In genomic region chr16:55504274-55504673, GRCm38 (mm10) we compare ENCODE assay signal across 27 mouse cellular contexts.
DNase-seq lines count a peak whose midpoint lies in the region; ATAC-seq lines count a peak whose summit lies in the region.
"Had no signal": no experiment of that assay in that cellular context is flagged by ENCODE, and none has a peak within 500 bp of the region (broad histone marks: within the 10 kb centered on the region; RNA-seq: fewer than 3 reads in every experiment).

No protein-coding gene starts in this region.

- H3K9ac ChIP-seq in kidney, embryonic 16.5 days (replicated peaks; ENCODE audit: low read length) = no peak overlapping the region
- no peak overlapping the region for H3K9ac ChIP-seq in stomach, embryonic 15.5 days
- H3K9ac ChIP-seq: heart, embryonic 15.5 days; limb, embryonic 12.5 days; liver, embryonic 15.5 days; lung, embryonic 15.5 days; neural tube, embryonic 12.5 days had no signal

- H3K4me1 ChIP-seq in kidney, embryonic 16.5 days (ENCODE audit: insufficient read depth, low read length) = no peaks in the 10 kb centered on the region
- 0 out of 2 replicates have a peak, but pooled peaks cover 2% of the 10 kb centered on the region for H3K4me1 ChIP-seq in brown adipose tissue, adult 24 weeks (ENCODE audit: control insufficient read depth, insufficient read depth, insufficient read length, low read length)
- H3K4me1 ChIP-seq in stomach, embryonic 15.5 days = no peaks in the 10 kb centered on the region
- H3K4me1 ChIP-seq: heart, embryonic 10.5 days; heart, embryonic 15.5 days; limb, embryonic 12.5 days; liver, embryonic 15.5 days; neural tube, embryonic 12.5 days had no signal

- H3K27me3 ChIP-seq in kidney, embryonic 16.5 days (ENCODE audit: insufficient read depth, low read length) = no peaks in the 10 kb centered on the region
- H3K27me3 ChIP-seq in stomach, embryonic 15.5 days (replicated peaks) = no peaks in the 10 kb centered on the region
- H3K27me3 ChIP-seq: heart, embryonic 15.5 days; limb, embryonic 12.5 days; liver, embryonic 15.5 days; lung, embryonic 15.5 days; neural tube, embryonic 12.5 days had no signal

- no peaks in the 10 kb centered on the region for H3K9me3 ChIP-seq in kidney, embryonic 16.5 days (ENCODE audit: low read length)
- H3K9me3 ChIP-seq in stomach, embryonic 15.5 days = no peaks in the 10 kb centered on the region
- H3K9me3 ChIP-seq: heart, embryonic 10.5 days; heart, embryonic 15.5 days; limb, embryonic 12.5 days; liver, embryonic 15.5 days; lung, embryonic 15.5 days; neural tube, embryonic 12.5 days had no signal

- WGBS in kidney, embryonic 16.5 days = 46% methylated on average over 3 of the region's 3 CpGs
- 39% methylated on average over 3 of the region's 3 CpGs for WGBS in stomach, embryonic 15.5 days

- H3K27ac ChIP-seq in kidney, embryonic 16.5 days (ENCODE audit: low read length) = no peak overlapping the region
- H3K27ac ChIP-seq in brown adipose tissue, adult 24 weeks (replicated peaks; ENCODE audit: low read depth, low read length) = peak overlapping the region; percentile 54; the same call in 1 of the 2 replicates
- H3K27ac ChIP-seq in stomach, embryonic 15.5 days = peak overlapping the region; percentile 38
- H3K27ac ChIP-seq: left cerebral cortex, adult 2 months; limb, embryonic 12.5 days; liver, embryonic 15.5 days; lung, embryonic 15.5 days; macrophage; neural tube, embryonic 12.5 days had no signal

- ATAC-seq in kidney, embryonic 16.5 days (ENCODE audit: low FRiP score, low TSS enrichment) = peak; percentile 65; the same call in 1 of the 2 replicates
- peak; percentile 56 for ATAC-seq in stomach, embryonic 15.5 days (ENCODE audit: insufficient read depth, low FRiP score, low read depth)
- ATAC-seq: activated CD4-positive, CD25-positive, alpha-beta regulatory T cell, adult 4 months; forebrain, embryonic 14.5 days; hindbrain, embryonic 16.5 days; midbrain, embryonic 16.5 days had no signal

- no peak overlapping the region for H3K4me3 ChIP-seq in kidney, embryonic 16.5 days (ENCODE audit: low read length)
- H3K4me3 ChIP-seq in brown adipose tissue, adult 24 weeks (ENCODE audit: insufficient read depth, low read depth, low read length) = no peak overlapping the region
- no peak overlapping the region for H3K4me3 ChIP-seq in stomach, embryonic 15.5 days (replicated peaks)
- H3K4me3 ChIP-seq: heart, embryonic 10.5 days; heart, embryonic 15.5 days; left cerebral cortex, adult 2 months; limb, embryonic 12.5 days; liver, embryonic 15.5 days; lung, embryonic 15.5 days; neural tube, embryonic 12.5 days had no signal

- DNase-seq in kidney, postnatal 14 days = no peak
- DNase-seq in 3T3-L1 (ENCODE audit: low read depth, low spot score) = peak; percentile 29
- DNase-seq in thymus, postnatal 36 days = no peak
- DNase-seq in urinary bladder, postnatal 10 days (ENCODE audit: low spot score) = no peak
- DNase-seq: adrenal gland, adult 2 months; adrenal gland, postnatal 36 days; cerebellum, adult 9-10 months; cerebellum, postnatal 36 days; gastrocnemius, postnatal 14 days; kidney, postnatal 10 days; thymus, adult 18-20 months; thymus, postnatal 25 days had no signal

- no peaks in the 10 kb centered on the region for H3K36me3 ChIP-seq in kidney, embryonic 16.5 days (ENCODE audit: insufficient read depth, low read length)
- H3K36me3 ChIP-seq in stomach, embryonic 15.5 days = no peaks in the 10 kb centered on the region
- H3K36me3 ChIP-seq: heart, embryonic 10.5 days; heart, embryonic 15.5 days; limb, embryonic 12.5 days; liver, embryonic 15.5 days; lung, embryonic 15.5 days; neural tube, embryonic 12.5 days had no signal

- H3K4me2 ChIP-seq in kidney, embryonic 16.5 days (replicated peaks; ENCODE audit: low read depth, low read length) = no peak overlapping the region
- no peak overlapping the region for H3K4me2 ChIP-seq in stomach, embryonic 15.5 days
- H3K4me2 ChIP-seq: heart, embryonic 15.5 days; limb, embryonic 12.5 days; liver, embryonic 15.5 days; lung, embryonic 15.5 days; neural tube, embryonic 12.5 days had no signal
